Mouse (Mus musculus) brain, embryonic 14.5 days (tissue): Measurements from ENCODE around the gene Nrde2.

ENCODE experiments used
- CTCF ChIP-seq: fragments of 200-500 bp; IDR thresholded peaks from 2 replicates; pipeline ENCODE4 v1.5.1; 2012; ENCODE audit warnings: inconsistent platforms, mild to moderate bottlenecking, moderate library complexity, borderline replicate concordance; ENCODE audit not compliant: insufficient read depth, insufficient read length; ENCODE audit errors: extremely low read depth
- POLR2A ChIP-seq: fragments of 200-500 bp; IDR thresholded peaks from 2 replicates; pipeline ENCODE4 v1.6.1; 2012; ENCODE audit warnings: mild to moderate bottlenecking, inconsistent platforms, borderline replicate concordance; ENCODE audit not compliant: poor library complexity, insufficient read depth, insufficient read length, severe bottlenecking; ENCODE audit errors: extremely low read depth

- TF ChIP-seq CTCF: no peak
- no peak for TF ChIP-seq POLR2A
These were observed 47.5 kb upstream of the Nrde2 start for GRCm38 (mm10) chr12:100206926-100207325.
